Mouse (Mus musculus) testis, adult 2 months (tissue): ENCODE results near the gene Mgat4a. TPM values are rescaled to one million over a fixed set of nuclear protein-coding genes. Genes with fewer than 3 reads are reported as not detected.

ENCODE experiments used
- H3K27ac ChIP-seq: fragments of 200-500 bp; 2 replicates; pipeline ENCODE4 v1.5.1; 2012; ENCODE audit warnings: low read depth, low read length; ENCODE audit not compliant: control insufficient read depth, insufficient read depth
- H3K27me3 ChIP-seq: fragments of 200-500 bp; 2 replicates; pipeline ENCODE4 v1.6.1; 2012; ENCODE audit warnings: mild to moderate bottlenecking, low read length, moderate library complexity; ENCODE audit not compliant: control insufficient read depth, insufficient read depth
- H3K36me3 ChIP-seq: fragments of 200-500 bp; 2 replicates; pipeline ENCODE4 v1.6.1; 2012; ENCODE audit warnings: mild to moderate bottlenecking, low read length; ENCODE audit not compliant: control insufficient read depth, insufficient read depth
- H3K4me1 ChIP-seq: fragments of 200-500 bp; 2 replicates; pipeline ENCODE4 v1.6.1; 2012; ENCODE audit warnings: low read length; ENCODE audit not compliant: control insufficient read depth, insufficient read depth
- H3K4me3 ChIP-seq: fragments of 200-500 bp; 2 replicates; pipeline ENCODE4 v1.5.1; 2012; ENCODE audit warnings: low read depth, mild to moderate bottlenecking, low read length, moderate library complexity, mixed read lengths; ENCODE audit not compliant: control insufficient read depth
- CTCF ChIP-seq: fragments of 200-500 bp; IDR thresholded peaks from 2 replicates; pipeline ENCODE4 v1.5.1; 2012; ENCODE audit warnings: low read depth, mild to moderate bottlenecking, inconsistent platforms, low read length, moderate library complexity; ENCODE audit not compliant: control insufficient read depth, insufficient read depth, insufficient replicate concordance
- POLR2A ChIP-seq: fragments of 200-500 bp; IDR thresholded peaks from 2 replicates; pipeline ENCODE4 v1.6.1; 2012; ENCODE audit warnings: low read depth, mild to moderate bottlenecking, inconsistent platforms, low read length, moderate library complexity; ENCODE audit not compliant: control insufficient read depth
- polyA plus RNA-seq: library from polyadenylated mRNA; depleted of rRNA; stranded (reverse); fragments of >200 nt; gene quantifications from 2 replicates; pipeline ENCODE4 v1.2.3, GENCODE M21; 2012

Mgat4a gene
- polyA plus RNA-seq, 1 experiment = 2.9 TPM

GRCm38 (mm10) chr1:37490691-37491212 lies 50.1 kb downstream of the Mgat4a start:
- no peaks in the 10 kb centered on the region; the same call in 1 of the 2 replicates for H3K4me1 ChIP-seq
- peak overlapping the region; percentile 5; the same call in 1 of the 2 replicates for H3K4me3 ChIP-seq
- no peak overlapping the region for H3K27ac ChIP-seq
- no peaks in the 10 kb centered on the region for H3K27me3 ChIP-seq
- TF ChIP-seq POLR2A (no peak), CTCF (no peak)
- no peaks in the 10 kb centered on the region for H3K36me3 ChIP-seq

GRCm38 (mm10) chr1:37488531-37488930 lies 52.3 kb downstream of the Mgat4a start:
- no peaks in the 10 kb centered on the region for H3K27me3 ChIP-seq
- no peaks in the 10 kb centered on the region for H3K36me3 ChIP-seq
- peak overlapping the region; percentile 72 for H3K4me3 ChIP-seq
- TF ChIP-seq CTCF (no peak), POLR2A (peak; percentile 31; the same call in 1 of the 2 replicates)
- H3K4me1 ChIP-seq = no peaks in the 10 kb centered on the region; the same call in 1 of the 2 replicates
- no peak overlapping the region for H3K27ac ChIP-seq

DNA sequence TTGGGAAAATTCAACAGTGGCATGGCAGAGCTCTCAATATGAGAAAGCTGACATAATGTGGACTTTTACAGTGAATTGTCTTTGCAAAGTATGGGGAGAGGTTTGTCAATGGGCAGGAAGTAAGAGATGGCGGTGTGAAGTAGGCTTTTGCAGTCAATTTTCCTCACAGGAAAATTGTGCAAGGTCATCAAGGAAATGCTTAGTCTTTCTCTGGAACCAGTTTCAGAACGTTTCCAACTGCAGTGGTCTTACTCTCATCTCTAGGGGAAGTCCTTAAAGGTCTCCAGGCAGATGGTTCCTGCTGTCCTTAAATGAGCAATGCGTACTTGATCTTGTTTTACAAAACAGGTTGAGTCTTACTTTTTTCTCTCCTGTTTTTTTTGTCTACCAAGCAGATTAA lies 53.8 kb downstream of the Mgat4a start:
- Histone ChIP-seq H3K4me1 (no peaks in the 10 kb centered on the region; the same call in 1 of the 2 replicates), H3K27ac (no peak overlapping the region), H3K27me3 (no peaks in the 10 kb centered on the region), H3K36me3 (no peaks in the 10 kb centered on the region), H3K4me3 (peak overlapping the region; percentile 22; the same call in 1 of the 2 replicates)
- TF ChIP-seq CTCF (no peak), POLR2A (no peak)

DNA sequence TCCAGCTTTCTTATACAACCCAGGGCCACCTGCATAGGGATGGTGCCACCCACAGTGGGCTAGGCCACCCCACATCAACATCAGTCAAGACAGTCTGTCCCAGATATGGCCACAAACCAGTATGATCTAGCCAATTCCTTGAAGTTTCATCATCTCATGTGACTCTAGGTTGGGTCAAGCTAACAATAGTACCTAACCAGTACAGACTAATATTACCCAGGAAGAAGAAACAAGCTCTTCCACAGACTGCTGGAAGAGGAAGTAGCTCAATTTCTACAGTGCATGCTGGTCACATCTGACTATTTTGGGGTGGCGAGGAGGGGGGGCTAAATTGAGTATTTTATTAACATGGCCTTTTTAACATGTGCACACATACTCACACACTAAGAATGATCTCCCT lies 54.4 kb downstream of the Mgat4a start:
- Histone ChIP-seq H3K27me3 (no peaks in the 10 kb centered on the region), H3K27ac (no peak overlapping the region), H3K4me3 (peak overlapping the region; percentile 63), H3K36me3 (no peaks in the 10 kb centered on the region), H3K4me1 (no peaks in the 10 kb centered on the region; the same call in 1 of the 2 replicates)
- TF ChIP-seq POLR2A (no peak), CTCF (no peak)

DNA sequence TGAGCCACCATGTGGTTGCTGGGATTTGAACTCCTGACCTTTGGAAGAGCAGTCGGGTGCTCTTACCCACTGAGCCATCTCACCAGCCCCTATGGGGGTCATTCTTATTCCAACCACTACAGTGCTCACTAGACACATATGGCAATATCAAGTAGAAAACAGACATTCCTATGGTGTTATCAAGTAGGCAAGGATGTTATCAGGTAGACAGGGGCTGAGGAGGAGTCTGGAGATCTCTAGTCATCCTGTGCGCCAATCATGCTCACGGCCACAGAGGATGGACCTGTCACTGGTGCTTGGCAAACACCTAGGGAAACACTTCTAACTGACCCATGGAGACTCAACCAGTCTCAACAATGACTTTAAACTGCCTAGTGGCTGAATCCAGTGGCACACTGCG lies 56.2 kb downstream of the Mgat4a start:
- Histone ChIP-seq H3K27me3 (no peaks in the 10 kb centered on the region), H3K36me3 (no peaks in the 10 kb centered on the region), H3K4me3 (no peak overlapping the region), H3K4me1 (no peaks in the 10 kb centered on the region; the same call in 1 of the 2 replicates), H3K27ac (no peak overlapping the region)
- TF ChIP-seq POLR2A (no peak), CTCF (no peak)

DNA sequence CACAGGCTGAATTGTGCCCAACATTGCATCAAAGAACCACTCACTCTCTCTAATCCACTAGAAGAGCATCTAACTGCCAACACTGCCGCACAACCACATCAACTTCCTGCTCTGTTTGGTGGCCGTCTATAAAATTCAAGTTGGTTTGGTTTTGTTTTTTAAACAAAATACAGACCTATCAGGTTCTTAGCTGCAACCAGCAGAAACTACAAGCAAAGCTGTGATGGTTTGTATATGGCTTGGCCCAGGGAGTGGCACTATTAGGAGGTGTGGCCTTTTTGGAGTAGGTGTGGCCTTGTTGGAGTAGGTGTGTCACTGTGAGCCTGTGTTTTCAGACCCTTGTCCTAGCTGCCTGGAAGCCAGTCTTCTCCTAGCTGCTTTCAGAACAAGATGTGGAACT lies 59.5 kb downstream of the Mgat4a start:
- TF ChIP-seq POLR2A (no peak), CTCF (no peak)
- Histone ChIP-seq H3K27me3 (no peaks in the 10 kb centered on the region), H3K27ac (no peak overlapping the region), H3K36me3 (no peaks in the 10 kb centered on the region), H3K4me1 (0 out of 2 replicates have a peak, but pooled peaks cover 2% of the 10 kb centered on the region), H3K4me3 (no peak overlapping the region)

- TF ChIP-seq CTCF (no peak), POLR2A (no peak)
- Histone ChIP-seq H3K4me3 (no peak overlapping the region), H3K36me3 (no peaks in the 10 kb centered on the region), H3K27me3 (no peaks in the 10 kb centered on the region), H3K4me1 (0 out of 2 replicates have a peak, but pooled peaks cover 2% of the 10 kb centered on the region), H3K27ac (no peak overlapping the region)
Observed at GRCm38 (mm10) chr1:37480731-37481130, 60.1 kb downstream of the Mgat4a start.
